Mouse (Mus musculus): ENCODE measurements around the gene Gm5901. TPM values are rescaled to one million over a fixed set of nuclear protein-coding genes. Genes with fewer than 3 reads are reported as not detected.
"Not testable (repeated sequence)": the region's sequence is repeated elsewhere in the genome, so short reads cannot be mapped to it uniquely, and the experiment has no call there.

Gene Gm5901
- polyA plus RNA-seq (2015; fragmentation: Nextera tagmentation; extraction: Ambion mirVana), result not detected in 2 replicates

- no peak within 1 kb of the TSS for H3K4me3 ChIP-seq
- H3K27ac ChIP-seq (replicated peaks), result no peak within 1 kb of the TSS
- H3K36me3 ChIP-seq, result peaks cover 67% of the 10 kb centered on the region
- no peak within 1 kb of the TSS for H3K4me2 ChIP-seq
- ATAC-seq (ENCODE audit: low read depth), result no peak
- no peaks in the 10 kb centered on the region for H3K9me3 ChIP-seq
- H3K27me3 ChIP-seq, result no peaks in the 10 kb centered on the region
- H3K4me1 ChIP-seq (replicated peaks), result no peaks in the 10 kb centered on the region
- H3K9ac ChIP-seq, result no peak within 1 kb of the TSS
- 95% methylated on average over 1 of the region's 1 CpGs for WGBS
Observed at GRCm38 (mm10) chr7:105374866-105375265, at the start of gene Gm5901. Gene Gm5901, plus strand, starts transcription at chr7:105375038.

GRCm38 (mm10) chr7:105325302-105325701 is 49.5 kb upstream of the Gm5901 start:
- H3K27ac ChIP-seq (replicated peaks), result no peak overlapping the region
- H3K4me1 ChIP-seq (replicated peaks), result no peaks in the 10 kb centered on the region
- H3K9ac ChIP-seq, result no peak overlapping the region
- WGBS, result 82% methylated on average over 2 of the region's 2 CpGs
- H3K9me3 ChIP-seq, result no peaks in the 10 kb centered on the region
- H3K4me3 ChIP-seq, result no peak overlapping the region
- no peak for ATAC-seq (ENCODE audit: low read depth)
- H3K27me3 ChIP-seq, result no peaks in the 10 kb centered on the region
- H3K36me3 ChIP-seq, result no peaks in the 10 kb centered on the region
- H3K4me2 ChIP-seq, result no peak overlapping the region

GRCm38 (mm10) chr7:105334004-105334403 is 40.8 kb upstream of the Gm5901 start, which contains the start of gene Olfr690:
Gene Olfr690, minus strand, starts transcription at chr7:105334104.
- no peaks in the 10 kb centered on the region for H3K4me1 ChIP-seq (replicated peaks)
- no peak within 1 kb of the TSS for H3K4me3 ChIP-seq
- H3K4me2 ChIP-seq, result no peak within 1 kb of the TSS
- no peaks in the 10 kb centered on the region for H3K36me3 ChIP-seq
- no peak within 1 kb of the TSS for H3K9ac ChIP-seq
- no peak for ATAC-seq (ENCODE audit: low read depth)
- no peaks in the 10 kb centered on the region for H3K9me3 ChIP-seq
- no peak within 1 kb of the TSS for H3K27ac ChIP-seq (replicated peaks)
- no peaks in the 10 kb centered on the region for H3K27me3 ChIP-seq
- 86% methylated on average over 1 of the region's 1 CpGs for WGBS

- H3K4me1 ChIP-seq (replicated peaks), result no peaks in the 10 kb centered on the region
- ATAC-seq (ENCODE audit: low read depth), result no peak
- H3K4me3 ChIP-seq, result no peak within 1 kb of the TSS
- H3K36me3 ChIP-seq, result no peaks in the 10 kb centered on the region
- no peak within 1 kb of the TSS for H3K27ac ChIP-seq (replicated peaks)
- 41% methylated on average over 1 of the region's 1 CpGs for WGBS
- no peak within 1 kb of the TSS for H3K9ac ChIP-seq
- no peaks in the 10 kb centered on the region for H3K9me3 ChIP-seq
- H3K27me3 ChIP-seq, result no peaks in the 10 kb centered on the region
- H3K4me2 ChIP-seq, result no peak within 1 kb of the TSS
Observed at GRCm38 (mm10) chr7:105342170-105342569, 32.7 kb upstream of the Gm5901 start, which contains the start of gene Olfr691. Gene Olfr691, minus strand, starts transcription at chr7:105342270.

GRCm38 (mm10) chr7:105342752-105343151 is 32.1 kb upstream of the Gm5901 start:
- H3K4me2 ChIP-seq, result no peak overlapping the region
- H3K4me3 ChIP-seq, result no peak overlapping the region
- H3K4me1 ChIP-seq (replicated peaks), result no peaks in the 10 kb centered on the region
- no peak overlapping the region for H3K27ac ChIP-seq (replicated peaks)
- WGBS, result 86% methylated on average over 2 of the region's 2 CpGs
- no peaks in the 10 kb centered on the region for H3K27me3 ChIP-seq
- no peaks in the 10 kb centered on the region for H3K36me3 ChIP-seq
- no peaks in the 10 kb centered on the region for H3K9me3 ChIP-seq
- H3K9ac ChIP-seq, result no peak overlapping the region
- no peak for ATAC-seq (ENCODE audit: low read depth)

GRCm38 (mm10) chr7:105356064-105356463 is 18.8 kb upstream of the Gm5901 start:
- H3K4me2 ChIP-seq; H3K4me1 ChIP-seq (replicated peaks); H3K27me3 ChIP-seq; H3K9me3 ChIP-seq; H3K36me3 ChIP-seq; H3K9ac ChIP-seq; H3K4me3 ChIP-seq; H3K27ac ChIP-seq (replicated peaks): not testable (repeated sequence)
- no CpG with 5 or more reads among the region's 5 CpGs for WGBS
- peak; percentile 72 for ATAC-seq (ENCODE audit: low read depth)

- WGBS, result 91% methylated on average over 1 of the region's 2 CpGs
- ATAC-seq (ENCODE audit: low read depth), result peak; percentile 96
- not testable (repeated sequence) for H3K27me3 ChIP-seq; H3K9ac ChIP-seq; H3K27ac ChIP-seq (replicated peaks); H3K4me3 ChIP-seq; H3K4me2 ChIP-seq; H3K4me1 ChIP-seq (replicated peaks); H3K9me3 ChIP-seq; H3K36me3 ChIP-seq
Observed at GRCm38 (mm10) chr7:105356487-105356886, 18.4 kb upstream of the Gm5901 start.

- H3K27ac ChIP-seq (replicated peaks), result no peak overlapping the region
- WGBS, result 93% methylated on average over 2 of the region's 2 CpGs
- no peak overlapping the region for H3K4me3 ChIP-seq
- no peaks in the 10 kb centered on the region for H3K9me3 ChIP-seq
- H3K4me1 ChIP-seq (replicated peaks), result no peaks in the 10 kb centered on the region
- no peak overlapping the region for H3K4me2 ChIP-seq
- no peak for ATAC-seq (ENCODE audit: low read depth)
- H3K9ac ChIP-seq, result no peak overlapping the region
- H3K36me3 ChIP-seq, result no peaks in the 10 kb centered on the region
- H3K27me3 ChIP-seq, result no peaks in the 10 kb centered on the region
Observed at GRCm38 (mm10) chr7:105361713-105362112, 13.1 kb upstream of the Gm5901 start.

- H3K4me2 ChIP-seq, result no peak overlapping the region
- H3K9me3 ChIP-seq, result no peaks in the 10 kb centered on the region
- ATAC-seq (ENCODE audit: low read depth), result no peak
- no peaks in the 10 kb centered on the region for H3K27me3 ChIP-seq
- peaks cover 8% of the 10 kb centered on the region for H3K36me3 ChIP-seq
- no peaks in the 10 kb centered on the region for H3K4me1 ChIP-seq (replicated peaks)
- no peak overlapping the region for H3K4me3 ChIP-seq
- no peak overlapping the region for H3K9ac ChIP-seq
- WGBS, result 80% methylated on average over 5 of the region's 5 CpGs
- H3K27ac ChIP-seq (replicated peaks), result no peak overlapping the region
Observed at GRCm38 (mm10) chr7:105367268-105367667, 7.6 kb upstream of the Gm5901 start.

- 97% methylated on average over 1 of the region's 1 CpGs for WGBS
- no peak within 1 kb of the TSS for H3K27ac ChIP-seq (replicated peaks)
- H3K9ac ChIP-seq, result no peak within 1 kb of the TSS
- no peaks in the 10 kb centered on the region for H3K4me1 ChIP-seq (replicated peaks)
- peaks cover 11% of the 10 kb centered on the region for H3K36me3 ChIP-seq
- H3K4me3 ChIP-seq, result no peak within 1 kb of the TSS
- H3K27me3 ChIP-seq, result no peaks in the 10 kb centered on the region
- no peak for ATAC-seq (ENCODE audit: low read depth)
- no peaks in the 10 kb centered on the region for H3K9me3 ChIP-seq
- no peak within 1 kb of the TSS for H3K4me2 ChIP-seq
Observed at GRCm38 (mm10) chr7:105367930-105368329, 6.9 kb upstream of the Gm5901 start, which contains the start of gene Olfr692. Gene Olfr692, plus strand, starts transcription at chr7:105368230.

GRCm38 (mm10) chr7:105368521-105368920 is 6.3 kb upstream of the Gm5901 start:
- WGBS, result 93% methylated on average over 4 of the region's 4 CpGs
- H3K4me1 ChIP-seq (replicated peaks), result no peaks in the 10 kb centered on the region
- H3K36me3 ChIP-seq, result peaks cover 17% of the 10 kb centered on the region
- H3K4me2 ChIP-seq, result no peak overlapping the region
- no peaks in the 10 kb centered on the region for H3K9me3 ChIP-seq
- no peak overlapping the region for H3K4me3 ChIP-seq
- no peak for ATAC-seq (ENCODE audit: low read depth)
- H3K27ac ChIP-seq (replicated peaks), result no peak overlapping the region
- H3K27me3 ChIP-seq, result no peaks in the 10 kb centered on the region
- no peak overlapping the region for H3K9ac ChIP-seq

GRCm38 (mm10) chr7:105372912-105373311 is 1.9 kb upstream of the Gm5901 start:
- Histone ChIP-seq H3K4me2 (no peak overlapping the region), H3K27ac (replicated peaks) (no peak overlapping the region), H3K27me3 (no peaks in the 10 kb centered on the region), H3K4me1 (replicated peaks) (no peaks in the 10 kb centered on the region), H3K9me3 (no peaks in the 10 kb centered on the region), H3K36me3 (peaks cover 47% of the 10 kb centered on the region), H3K4me3 (no peak overlapping the region), H3K9ac (no peak overlapping the region)
- WGBS, result 88% methylated on average over 1 of the region's 1 CpGs
- no peak for ATAC-seq (ENCODE audit: low read depth)

GRCm38 (mm10) chr7:105373509-105373908 is 1.3 kb upstream of the Gm5901 start:
- Histone ChIP-seq H3K27ac (replicated peaks) (no peak overlapping the region), H3K4me1 (replicated peaks) (no peaks in the 10 kb centered on the region), H3K9ac (no peak overlapping the region), H3K4me3 (no peak overlapping the region), H3K36me3 (peaks cover 53% of the 10 kb centered on the region), H3K27me3 (no peaks in the 10 kb centered on the region), H3K4me2 (no peak overlapping the region), H3K9me3 (no peaks in the 10 kb centered on the region)
- ATAC-seq (ENCODE audit: low read depth), result no peak
- WGBS, result 91% methylated on average over 4 of the region's 4 CpGs

Measured in neural tube, embryonic 13.5 days (tissue).